Mouse (Mus musculus): Measurements from ENCODE around the gene Tradd. TPM values are rescaled to one million over a fixed set of nuclear protein-coding genes. Genes with fewer than 3 reads are reported as not detected.

Gene Tradd
- 22.6 TPM for total RNA-seq (2023)

DNA sequence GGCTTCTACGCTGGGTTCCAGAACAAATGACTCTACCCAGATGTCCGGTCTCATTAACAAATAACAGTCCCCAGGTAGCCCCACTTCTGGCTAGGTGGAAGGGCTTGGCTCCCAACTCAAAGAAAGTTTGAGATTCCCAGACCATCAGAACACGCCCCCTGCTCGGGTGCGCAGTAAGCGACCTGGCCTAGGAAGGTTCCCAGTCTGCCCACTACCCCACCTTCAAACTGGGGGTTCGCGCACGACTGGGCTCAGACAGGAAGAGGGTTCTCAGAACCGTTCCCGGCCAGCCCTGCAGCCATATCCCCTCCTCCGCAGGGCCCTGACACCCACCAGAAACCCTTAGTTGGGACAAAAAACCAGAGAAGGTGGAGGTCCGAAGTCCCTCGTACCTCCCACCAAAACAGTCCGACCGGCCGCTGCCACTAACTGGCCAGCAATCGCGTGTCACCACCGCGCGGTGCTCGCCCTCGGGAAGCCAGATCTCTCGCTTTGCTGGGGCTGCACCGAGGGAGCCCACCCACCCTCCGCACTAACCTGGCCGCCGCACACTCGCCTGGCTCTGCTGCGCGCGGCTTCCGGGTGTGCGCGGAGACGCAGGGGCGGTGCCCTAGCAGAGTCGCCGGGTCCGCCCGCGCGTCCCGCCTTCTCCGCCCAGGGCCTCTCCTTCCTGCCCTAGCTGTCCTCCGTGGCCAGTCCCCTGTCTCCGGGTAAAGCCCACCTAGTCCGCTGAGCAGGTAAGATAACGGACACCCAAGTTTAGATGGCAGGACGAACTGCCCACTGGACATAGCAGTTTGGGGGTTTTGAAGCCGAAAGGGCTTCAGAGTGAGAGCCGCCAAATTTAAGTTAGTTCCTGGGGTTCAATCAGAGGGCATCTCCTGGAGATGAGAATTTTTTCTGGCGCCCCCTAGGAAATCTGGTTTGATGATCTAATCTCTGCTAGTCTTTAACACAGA lies at the start of gene Tradd, which contains the start of gene Fbxl8:
Gene Tradd (minus strand): TSS at position 586 of the 959 bp plus-strand sequence.
Gene Fbxl8 (plus strand): TSS at position 625 of the 959 bp plus-strand sequence.

DNA sequence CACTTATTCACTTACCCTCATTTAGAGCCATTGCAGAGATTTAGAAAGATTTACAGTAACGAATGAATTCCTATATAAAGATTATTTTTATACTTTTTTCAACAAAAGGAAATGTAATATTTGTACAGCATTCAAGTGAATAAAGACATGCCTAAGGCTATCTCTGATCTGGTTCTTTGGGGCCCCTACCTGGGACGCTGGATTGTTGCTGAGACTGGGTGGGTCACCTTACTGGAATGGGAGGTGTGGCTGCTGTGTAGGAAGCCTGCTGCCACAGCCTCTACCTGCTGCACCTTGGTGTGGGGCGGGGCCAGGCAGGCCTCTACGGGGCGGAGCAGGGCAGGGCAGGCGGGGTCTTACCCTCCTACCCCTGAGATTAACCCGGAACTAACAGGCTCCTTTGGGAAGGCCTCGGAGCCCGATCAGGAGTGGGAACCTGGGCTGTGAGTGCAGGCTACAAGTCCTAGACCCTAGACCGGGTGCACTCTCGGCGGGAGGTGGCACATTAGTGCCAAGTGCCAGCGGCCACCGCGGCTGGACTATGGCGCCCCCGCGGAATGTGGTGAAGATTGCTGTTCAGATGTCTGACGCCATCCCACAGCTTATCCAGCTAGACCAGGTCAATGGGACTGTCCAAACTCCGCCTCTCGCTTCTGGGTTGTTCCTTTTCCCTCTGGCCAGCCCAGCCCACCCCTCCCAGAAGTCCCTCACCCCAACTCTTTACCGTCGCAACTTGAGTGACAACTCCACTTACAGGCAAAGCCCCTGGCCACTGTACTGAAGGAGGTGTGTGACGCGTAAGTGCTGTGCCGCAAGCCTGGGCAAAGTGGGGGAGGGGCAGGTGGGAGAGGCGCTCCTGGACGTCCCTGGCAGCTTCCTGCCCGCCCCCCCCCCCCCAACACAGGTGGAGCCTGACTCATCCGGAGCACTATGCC lies 41.1 kb upstream of the Tradd start, which contains the start of gene Elmo3:
Gene Elmo3 (plus strand): TSS at position 391 of the 935 bp plus-strand sequence.

DNA sequence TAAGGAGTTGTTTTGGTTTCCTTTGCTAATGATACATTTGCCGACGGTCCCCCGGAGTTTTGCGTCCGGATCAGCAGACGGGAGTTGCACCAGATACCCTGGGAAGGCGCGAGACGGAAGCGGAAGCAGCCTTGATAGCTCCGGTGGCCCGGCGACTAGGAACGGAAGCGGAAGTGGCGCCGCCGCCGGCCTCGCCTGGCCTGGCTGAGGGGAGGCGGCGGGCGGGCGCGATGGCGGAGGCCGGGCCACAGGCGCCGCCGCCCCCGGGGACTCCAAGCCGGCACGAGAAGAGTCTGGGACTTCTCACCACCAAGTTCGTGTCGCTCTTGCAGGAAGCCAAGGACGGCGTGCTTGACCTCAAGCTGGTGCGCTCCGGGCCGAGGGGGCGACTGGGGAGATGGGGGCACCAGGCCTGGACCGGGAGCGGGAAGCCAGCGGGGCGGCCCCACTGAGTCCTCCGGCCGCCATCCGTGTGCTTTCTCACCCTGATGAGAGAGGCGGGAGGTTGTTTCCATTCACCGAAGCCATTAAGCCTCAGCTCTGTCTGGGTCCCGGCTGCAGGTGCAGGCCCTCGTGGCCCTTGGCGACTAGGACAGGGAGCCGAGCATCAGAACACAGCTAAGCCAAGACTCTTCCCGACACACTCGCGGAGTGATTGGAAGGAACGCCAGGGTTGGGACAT lies 33.2 kb upstream of the Tradd start, which contains the start of gene E2f4:
Gene E2f4 (plus strand): TSS at position 153 of the 682 bp plus-strand sequence.

DNA sequence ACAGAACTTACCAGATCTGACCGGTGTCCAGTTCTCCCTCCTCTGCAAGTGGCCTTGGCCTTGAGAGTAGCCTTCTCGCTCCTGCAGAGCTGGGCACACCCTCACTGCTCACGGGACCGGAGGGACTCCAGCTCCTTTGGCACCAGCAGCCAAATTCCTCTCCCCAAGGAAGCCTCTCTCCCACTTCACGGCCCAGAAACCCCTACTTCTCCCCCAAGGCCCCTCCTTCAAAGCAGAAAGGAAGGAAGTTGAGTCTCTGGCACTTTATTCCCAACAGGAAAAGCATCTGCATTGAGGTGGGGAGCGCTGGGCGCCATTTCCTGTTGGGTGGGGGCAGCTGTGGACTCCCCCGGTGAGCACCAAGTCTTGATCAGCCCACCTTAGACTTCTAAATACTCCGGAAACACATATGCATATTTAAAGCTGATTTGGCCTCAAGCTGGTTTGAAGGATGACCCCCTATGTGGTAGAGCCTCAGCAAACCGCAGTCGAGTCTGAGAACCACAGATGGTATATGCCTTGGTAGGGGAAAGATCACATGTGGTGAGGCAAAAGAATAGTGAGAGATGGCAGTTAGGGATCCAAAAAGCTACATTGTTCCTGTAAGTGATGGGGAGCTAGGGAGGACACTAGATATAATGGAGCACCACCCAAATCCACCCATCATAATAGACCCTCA lies 31.6 kb upstream of the Tradd start, which contains the start of gene Exoc3l:
Gene Exoc3l (minus strand): TSS at position 207 of the 679 bp plus-strand sequence.

DNA sequence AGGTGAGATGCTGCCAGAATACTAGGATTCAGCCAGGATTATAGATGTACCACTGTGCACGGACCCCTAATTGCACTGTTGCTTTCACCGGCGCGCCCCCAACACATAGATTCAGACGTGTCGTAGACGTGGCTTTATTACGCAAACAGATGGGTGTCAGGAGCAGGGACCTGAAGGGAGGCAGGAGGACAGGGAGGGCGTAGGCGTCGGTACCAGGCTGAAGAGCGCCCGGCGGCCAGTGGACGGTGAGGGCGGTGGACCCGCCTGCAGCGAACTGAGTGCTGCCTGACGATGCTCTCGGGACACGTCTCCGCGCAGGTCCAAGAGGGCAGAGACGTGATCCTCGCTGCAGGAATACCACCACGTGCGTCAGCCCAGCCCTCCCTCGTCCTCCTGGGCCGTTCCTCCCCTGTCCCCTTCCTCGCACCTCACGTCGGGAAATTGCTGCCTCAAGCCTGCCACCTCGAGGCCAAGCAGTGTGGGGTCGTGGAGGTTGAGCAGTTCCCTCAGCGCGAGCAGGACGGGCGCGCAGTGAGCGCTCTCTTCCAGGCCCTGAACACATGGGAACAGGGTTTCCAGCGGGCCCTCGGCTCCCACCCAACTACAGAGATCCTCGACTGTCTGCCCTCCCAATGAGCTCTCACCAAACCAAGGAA lies 25.5 kb upstream of the Tradd start, which contains the start of gene 4931428F04Rik:
Gene 4931428F04Rik (minus strand): TSS at position 60 of the 656 bp plus-strand sequence.

DNA sequence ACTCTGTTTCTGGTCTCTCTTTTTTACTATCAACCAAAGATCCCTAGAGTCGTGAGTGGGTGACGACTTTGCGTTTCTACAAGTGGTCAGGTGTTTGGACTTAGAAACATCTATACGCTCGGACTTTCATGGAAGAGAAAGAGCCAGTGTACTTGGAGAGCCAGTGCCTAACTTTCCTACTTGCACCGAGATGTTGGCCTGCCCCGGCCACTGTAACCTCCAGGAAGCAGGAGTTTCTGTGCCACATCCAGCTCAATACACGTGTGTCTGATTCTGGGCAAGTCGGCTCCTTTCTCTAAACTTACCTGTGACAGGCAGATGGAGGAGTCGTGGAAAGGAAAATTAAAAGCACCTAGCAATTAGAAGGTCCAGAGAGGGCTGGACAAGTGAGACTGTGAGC lies 11.4 kb upstream of the Tradd start, which contains the start of gene Nol3:
Gene Nol3 (plus strand): TSS at position 301 of the 400 bp plus-strand sequence.

DNA sequence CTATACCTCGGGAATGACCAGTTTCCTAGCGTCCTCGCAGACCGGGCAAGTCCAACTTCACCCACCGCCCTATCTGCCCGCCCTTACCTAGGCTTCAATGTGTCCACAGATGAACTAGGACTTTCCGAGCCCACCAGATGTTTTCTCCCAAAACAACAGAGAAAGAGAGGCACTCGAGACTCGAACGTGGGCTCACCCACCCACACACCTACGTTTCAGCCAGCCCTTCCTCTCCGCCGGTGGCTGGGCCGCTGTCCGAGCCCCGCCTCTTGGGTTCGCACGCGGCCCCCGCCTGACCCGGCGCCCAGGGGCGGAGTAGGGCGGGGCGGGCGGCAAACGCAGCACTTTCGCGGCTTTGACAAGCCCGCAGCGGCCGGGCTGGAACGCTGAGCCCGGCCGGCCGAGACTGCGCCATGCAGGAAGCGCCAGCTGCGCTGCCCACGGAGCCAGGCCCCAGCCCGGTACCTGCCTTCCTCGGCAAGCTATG lies 5.1 kb upstream of the Tradd start, which contains the start of gene Hsf4:
Gene Hsf4 (plus strand): TSS at position 341 of the 487 bp plus-strand sequence.

DNA sequence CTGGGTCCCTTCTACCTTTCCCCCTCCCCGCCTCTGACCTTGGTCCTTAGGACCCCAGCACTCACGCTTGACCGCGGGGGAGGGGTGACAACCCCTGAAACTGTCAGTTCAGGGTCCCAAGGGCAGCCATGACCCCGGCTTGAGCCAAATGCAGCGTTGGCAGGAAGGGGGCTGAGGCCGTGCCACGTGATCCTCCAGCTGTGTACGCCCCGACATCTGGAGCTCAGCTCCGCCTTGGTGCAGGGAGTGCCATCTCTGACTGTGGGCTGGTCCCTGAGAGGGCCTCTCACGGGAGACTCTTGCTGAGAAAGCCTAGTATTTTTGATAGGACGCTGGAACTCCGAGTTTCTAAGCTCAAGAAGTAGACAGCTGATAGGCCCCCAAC lies 9.5 kb downstream of the Tradd start, which contains the start of gene B3gnt9:
Gene B3gnt9 (minus strand): TSS at position 188 of the 385 bp plus-strand sequence.

DNA sequence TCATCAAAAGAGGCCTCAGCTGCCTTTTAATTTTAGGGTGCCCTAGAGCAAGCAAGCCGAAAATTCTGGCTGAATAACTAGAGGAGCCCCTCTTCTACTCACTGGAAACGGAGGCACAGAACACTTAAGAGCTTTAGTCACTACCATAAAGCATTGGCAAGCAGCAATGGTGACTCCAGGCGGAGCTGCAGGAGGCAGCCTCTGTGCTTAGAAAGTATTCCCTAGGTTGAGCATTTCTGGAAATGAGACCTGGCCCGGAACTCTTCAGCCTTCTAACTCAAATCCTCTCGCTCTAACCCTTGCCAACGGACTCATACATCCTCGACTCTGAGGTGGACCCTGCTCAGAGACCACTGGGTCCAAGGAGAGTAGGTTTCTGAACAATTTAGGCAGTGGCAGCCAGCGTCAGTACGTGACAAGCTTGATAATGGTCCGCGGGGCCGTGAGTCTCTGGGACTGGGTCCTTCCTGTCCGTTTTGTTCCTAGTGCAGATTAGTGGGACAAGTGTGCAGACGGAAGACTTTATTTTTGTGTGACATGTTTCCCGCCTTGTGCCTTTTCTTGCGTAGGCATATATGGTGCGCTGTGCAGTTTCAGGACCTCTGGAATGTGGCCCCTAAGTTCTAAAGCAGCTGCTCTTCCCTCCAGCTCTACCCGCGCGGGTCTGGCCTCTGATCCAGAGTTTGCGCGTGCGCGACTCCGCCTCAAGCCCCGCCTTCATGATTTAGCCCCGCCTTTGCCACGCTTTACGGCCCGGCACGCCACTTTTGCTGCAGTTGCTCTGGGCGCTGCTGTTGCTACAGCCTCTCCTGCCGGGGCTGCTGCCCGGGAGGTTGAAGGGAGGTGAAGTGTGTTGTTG lies 39.8 kb downstream of the Tradd start, which contains the start of gene D230025D16Rik:
Gene D230025D16Rik (plus strand): TSS at position 733 of the 859 bp plus-strand sequence.

Other genes starting within 250 kb of the Tradd start
- gene Ces3a, start 216.0 kb downstream of the Tradd start, total RNA-seq (2023): not detected
- not detected for gene Ces3b, start 180.9 kb downstream of the Tradd start, total RNA-seq (2023)
- gene Ces4a, start 132.8 kb downstream of the Tradd start, total RNA-seq (2023): not detected
- 104 TPM for gene Cbfb, start 93.9 kb downstream of the Tradd start, total RNA-seq (2023)
- 20.9 TPM for gene D230025D16Rik, start 39.5 kb downstream of the Tradd start, total RNA-seq (2023)
- 4.5 TPM for gene B3gnt9, start 9.5 kb downstream of the Tradd start, total RNA-seq (2023)
- gene Fbxl8, start within 50 bp of the Tradd start, total RNA-seq (2023): 10.5 TPM
- gene Hsf4, start 5.2 kb upstream of the Tradd start, total RNA-seq (2023): 0.73 TPM
- not detected for gene Nol3, start 11.5 kb upstream of the Tradd start, total RNA-seq (2023)
- gene 4931428F04Rik, start 25.3 kb upstream of the Tradd start, total RNA-seq (2023): 3.2 TPM
- gene Exoc3l, start 31.5 kb upstream of the Tradd start, total RNA-seq (2023): 1.4 TPM
- 87.5 TPM for gene E2f4, start 33.1 kb upstream of the Tradd start, total RNA-seq (2023)
- gene Elmo3, start 41.0 kb upstream of the Tradd start, total RNA-seq (2023): 4.2 TPM
- gene Lrrc29, start 61.7 kb upstream of the Tradd start, total RNA-seq (2023): 8.7 TPM
- 30.2 TPM for gene Tmem208, start 61.7 kb upstream of the Tradd start, total RNA-seq (2023)
- 26.7 TPM for gene Fhod1, start 83.3 kb upstream of the Tradd start, total RNA-seq (2023)
- 1.3 TPM for gene Slc9a5, start 84.2 kb upstream of the Tradd start, total RNA-seq (2023)
- gene Plekhg4, start 108.7 kb upstream of the Tradd start, total RNA-seq (2023): not detected
- gene Kctd19, start 148.9 kb upstream of the Tradd start, total RNA-seq (2023): not detected
- gene Lrrc36, start 149.0 kb upstream of the Tradd start, total RNA-seq (2023): not detected
- gene Tppp3, start 206.9 kb upstream of the Tradd start, total RNA-seq (2023): 1.3 TPM
- 5.8 TPM for gene Zdhhc1, start 232.3 kb upstream of the Tradd start, total RNA-seq (2023)

Measured in CD8-positive naive resting alpha-beta T cell, adult 57 days (primary cell).